Mouse (Mus musculus): ENCODE data around the gene Zwilch.

- no peak for TF ChIP-seq POLR2A (IDR thresholded peaks at IDR 0.05; ENCODE audit: borderline replicate concordance, low read depth, low read length)
- no peak for TF ChIP-seq CTCF (IDR thresholded peaks at IDR 0.05; ENCODE audit: low read depth, low read length)
These were observed 5.7 kb upstream of the Zwilch start for GRCm38 (mm10) chr9:64178610-64178973.

Data from bone marrow macrophage, adult 2 months (primary cell).